Mouse (Mus musculus): ENCODE data around the gene Ssr2. TPM values are rescaled to one million over a fixed set of nuclear protein-coding genes. Genes with fewer than 3 reads are reported as not detected.

Gene Ssr2
- polyA plus RNA-seq, 1 experiment: 351 TPM

DNA sequence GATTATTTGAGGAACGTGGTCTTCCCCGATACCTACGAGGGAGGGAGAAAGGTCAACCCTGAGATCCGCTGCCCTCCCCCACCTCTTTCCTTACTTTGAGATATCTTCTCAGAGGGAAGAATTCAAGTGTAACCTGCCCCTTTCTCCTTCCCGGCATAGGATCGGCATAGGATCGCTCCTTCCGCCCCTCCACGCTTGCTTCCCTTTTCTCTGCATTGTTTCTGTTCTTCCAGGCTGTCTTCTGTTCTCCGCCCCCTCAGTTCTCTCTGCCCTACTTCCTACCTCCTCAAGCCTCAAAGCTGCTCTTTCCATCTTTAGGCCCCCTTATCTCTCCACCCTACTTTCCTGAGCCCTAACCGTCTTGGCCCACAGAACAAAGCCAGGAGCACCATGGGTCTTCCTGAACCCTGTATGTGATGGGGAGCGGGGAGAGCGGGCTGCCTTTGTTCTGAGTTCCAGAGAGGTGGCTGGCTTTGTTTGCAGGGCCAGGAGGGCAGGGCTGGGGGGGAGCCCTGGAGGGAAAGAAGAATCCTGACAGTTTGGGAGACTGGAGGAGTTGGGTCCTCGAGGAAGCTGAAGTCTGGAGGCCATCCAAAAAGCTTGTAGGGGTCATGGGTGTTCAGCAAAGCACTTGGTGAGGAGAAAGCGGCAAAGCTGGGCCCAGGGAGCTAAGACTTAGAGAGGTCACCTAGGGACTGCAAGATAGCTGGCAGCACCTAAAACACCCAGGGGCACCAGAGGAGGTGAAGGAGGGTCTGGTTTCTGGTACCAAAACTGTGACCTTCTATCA, 47.9 kb downstream of the Ssr2 start:
- peak overlapping the region; percentile 80 for H3ac ChIP-seq (ENCODE audit: control insufficient read depth, insufficient read length, low read depth)

DNA sequence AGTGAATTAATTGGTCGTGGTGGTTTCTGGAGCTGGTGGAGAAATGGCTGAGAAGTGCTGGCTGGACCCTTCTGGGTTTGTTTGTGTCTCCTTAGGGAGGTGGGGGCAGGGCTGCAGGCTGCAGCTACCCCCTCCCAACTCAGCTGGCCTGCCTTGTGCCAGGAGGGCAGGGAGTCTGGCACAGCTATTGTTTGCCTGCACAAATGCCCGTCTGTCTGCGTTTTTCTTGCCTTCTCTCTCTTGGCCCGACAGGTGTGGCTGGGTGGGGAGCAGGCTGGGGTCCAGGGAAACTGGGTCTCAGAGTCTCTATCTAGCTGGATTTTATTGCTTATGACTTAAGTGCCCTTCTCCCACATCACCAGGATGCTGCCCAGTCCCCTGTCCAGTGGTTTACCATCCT, 48.6 kb downstream of the Ssr2 start:
- H3K27me3 ChIP-seq (ENCODE audit: control insufficient read depth, insufficient read depth, insufficient read length): no peaks in the 10 kb centered on the region
- TF ChIP-seq FOSL1 (IDR thresholded peaks at IDR 0.05; ENCODE audit: insufficient read depth, low read length, poor library complexity, severe bottlenecking) (no peak), MYOD1 (IDR thresholded peaks at IDR 0.05; ENCODE audit: control insufficient read depth, insufficient read length, low read depth) (peak; percentile 51)
- H3K79me3 ChIP-seq (ENCODE audit: low read depth): peaks cover 72% of the 10 kb centered on the region
- peak overlapping the region; percentile 26 for H3ac ChIP-seq (ENCODE audit: control insufficient read depth, insufficient read length, low read depth)
- peak overlapping the region; percentile 62 for H3K4me3 ChIP-seq (ENCODE audit: insufficient read depth, poor library complexity, severe bottlenecking)
- peaks cover 17% of the 10 kb centered on the region for H3K36me3 ChIP-seq (ENCODE audit: control insufficient read depth, insufficient read depth)
- H3K79me2 ChIP-seq (ENCODE audit: control insufficient read depth, insufficient read depth): peaks cover 89% of the 10 kb centered on the region

More for the DNA sequence above, 47.9 kb downstream of the Ssr2 start:
- peaks cover 14% of the 10 kb centered on the region for H3K36me3 ChIP-seq (ENCODE audit: control insufficient read depth, insufficient read depth)
- H3K79me2 ChIP-seq (ENCODE audit: control insufficient read depth, insufficient read depth): peaks cover 83% of the 10 kb centered on the region
- H3K79me3 ChIP-seq (ENCODE audit: low read depth): peaks cover 66% of the 10 kb centered on the region
- H3K4me3 ChIP-seq (ENCODE audit: insufficient read depth, poor library complexity, severe bottlenecking): peak overlapping the region; percentile 62
- TF ChIP-seq MYOD1 (IDR thresholded peaks at IDR 0.05; ENCODE audit: control insufficient read depth, insufficient read length, low read depth) (no peak), FOSL1 (IDR thresholded peaks at IDR 0.05; ENCODE audit: insufficient read depth, low read length, poor library complexity, severe bottlenecking) (no peak), MYOG (IDR thresholded peaks at IDR 0.05; ENCODE audit: control insufficient read depth, extremely low read depth, insufficient read length) (no peak), CTCF (IDR thresholded peaks at IDR 0.05; ENCODE audit: control insufficient read depth, insufficient read depth, insufficient read length) (no peak), USF1 (IDR thresholded peaks at IDR 0.05; ENCODE audit: low read depth) (no peak), MAX (IDR thresholded peaks at IDR 0.05) (no peak), CEBPB (IDR thresholded peaks at IDR 0.05; ENCODE audit: low read depth) (no peak)
- H3K27me3 ChIP-seq (ENCODE audit: control insufficient read depth, insufficient read depth, insufficient read length): no peaks in the 10 kb centered on the region

DNA sequence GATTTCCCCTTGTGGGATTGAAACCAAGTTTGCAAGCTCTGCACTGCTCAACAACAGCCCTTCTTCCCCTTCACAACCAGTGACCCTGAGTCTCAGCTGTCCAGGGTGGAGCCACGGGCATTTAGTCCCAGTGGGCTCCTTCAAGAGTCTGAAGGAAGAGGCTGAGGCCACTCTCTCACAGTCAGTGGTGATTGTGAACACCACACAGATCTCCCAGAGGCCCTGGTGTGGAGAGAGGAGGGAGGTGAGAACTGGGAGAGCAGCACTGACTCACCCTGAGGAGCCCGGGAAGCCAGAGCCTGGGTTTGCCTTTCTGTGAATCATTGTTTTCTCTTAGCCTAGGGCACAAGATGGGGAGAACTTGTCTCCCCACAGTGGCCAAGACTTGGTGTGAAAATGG, 49.3 kb downstream of the Ssr2 start:
- Histone ChIP-seq H3K79me2 (ENCODE audit: control insufficient read depth, insufficient read depth) (peaks cover 95% of the 10 kb centered on the region), H3K4me3 (ENCODE audit: insufficient read depth, poor library complexity, severe bottlenecking) (no peak overlapping the region), H3K79me3 (ENCODE audit: low read depth) (peaks cover 75% of the 10 kb centered on the region), H3K27me3 (ENCODE audit: control insufficient read depth, insufficient read depth, insufficient read length) (no peaks in the 10 kb centered on the region), H3K36me3 (ENCODE audit: control insufficient read depth, insufficient read depth) (peaks cover 23% of the 10 kb centered on the region), H3ac (ENCODE audit: control insufficient read depth, insufficient read length, low read depth) (no peak overlapping the region)
- TF ChIP-seq MAX (IDR thresholded peaks at IDR 0.05) (peak; percentile 74), MYOG (IDR thresholded peaks at IDR 0.05; ENCODE audit: control insufficient read depth, extremely low read depth, insufficient read length) (no peak), MYOD1 (IDR thresholded peaks at IDR 0.05; ENCODE audit: control insufficient read depth, insufficient read length, low read depth) (no peak), CTCF (IDR thresholded peaks at IDR 0.05; ENCODE audit: control insufficient read depth, insufficient read depth, insufficient read length) (no peak), FOSL1 (IDR thresholded peaks at IDR 0.05; ENCODE audit: insufficient read depth, low read length, poor library complexity, severe bottlenecking) (peak; percentile 33), CEBPB (IDR thresholded peaks at IDR 0.05; ENCODE audit: low read depth) (no peak), USF1 (IDR thresholded peaks at IDR 0.05; ENCODE audit: low read depth) (no peak)

DNA sequence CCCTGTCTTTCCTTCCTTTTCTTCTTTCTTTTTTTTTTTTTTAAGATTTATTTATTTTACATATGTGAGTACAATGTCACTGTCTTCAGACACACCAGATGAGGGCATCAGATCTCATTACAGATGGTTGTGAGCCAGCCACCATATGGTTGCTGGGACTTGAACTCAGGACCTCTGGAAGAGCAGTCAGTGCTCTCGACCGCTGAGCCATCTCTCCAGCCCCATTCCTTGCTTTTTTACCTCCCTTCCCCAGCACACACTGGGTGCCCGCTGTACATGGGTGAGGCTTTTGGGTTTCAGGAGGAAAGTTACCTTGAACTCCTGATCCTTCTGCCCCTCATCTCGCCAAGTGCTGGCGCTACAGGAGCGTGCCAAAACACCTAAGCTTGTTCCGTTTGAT, 49.9 kb downstream of the Ssr2 start:
- no peak overlapping the region for H3ac ChIP-seq (ENCODE audit: control insufficient read depth, insufficient read length, low read depth)
- TF ChIP-seq MYOG (IDR thresholded peaks at IDR 0.05; ENCODE audit: control insufficient read depth, extremely low read depth, insufficient read length) (no peak), FOSL1 (IDR thresholded peaks at IDR 0.05; ENCODE audit: insufficient read depth, low read length, poor library complexity, severe bottlenecking) (no peak)
- H3K4me3 ChIP-seq (ENCODE audit: insufficient read depth, poor library complexity, severe bottlenecking): no peak overlapping the region
- peaks cover 100% of the 10 kb centered on the region for H3K79me2 ChIP-seq (ENCODE audit: control insufficient read depth, insufficient read depth)
- H3K79me3 ChIP-seq (ENCODE audit: low read depth): peaks cover 75% of the 10 kb centered on the region
- no peaks in the 10 kb centered on the region for H3K27me3 ChIP-seq (ENCODE audit: control insufficient read depth, insufficient read depth, insufficient read length)
- peaks cover 25% of the 10 kb centered on the region for H3K36me3 ChIP-seq (ENCODE audit: control insufficient read depth, insufficient read depth)

DNA sequence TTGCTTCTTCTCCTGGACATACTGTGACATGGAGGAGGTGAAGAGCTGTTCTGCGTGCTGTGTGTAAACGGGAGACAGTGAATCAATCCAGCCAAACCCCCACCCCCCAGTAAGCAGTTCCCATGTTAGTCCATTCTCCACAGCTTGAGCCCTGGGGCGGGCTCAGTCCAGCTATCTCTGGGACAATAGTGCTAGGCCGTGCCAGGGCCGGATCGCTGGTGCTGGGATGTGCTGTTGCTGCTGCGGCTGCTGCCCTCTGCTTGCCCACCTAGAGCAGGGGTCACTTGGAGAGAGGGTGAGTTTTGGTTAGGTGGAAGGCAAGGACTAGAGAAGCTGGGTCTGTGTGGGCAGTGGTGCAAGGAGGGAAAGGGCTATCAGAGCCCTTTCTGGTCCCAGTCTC, 50.6 kb downstream of the Ssr2 start:
- H3K79me2 ChIP-seq (ENCODE audit: control insufficient read depth, insufficient read depth): peaks cover 100% of the 10 kb centered on the region
- H3ac ChIP-seq (ENCODE audit: control insufficient read depth, insufficient read length, low read depth): no peak overlapping the region
- H3K36me3 ChIP-seq (ENCODE audit: control insufficient read depth, insufficient read depth): peaks cover 33% of the 10 kb centered on the region
- no peak for TF ChIP-seq CEBPB (IDR thresholded peaks at IDR 0.05; ENCODE audit: low read depth)
- no peak for TF ChIP-seq USF1 (IDR thresholded peaks at IDR 0.05; ENCODE audit: low read depth)
- no peaks in the 10 kb centered on the region for H3K27me3 ChIP-seq (ENCODE audit: control insufficient read depth, insufficient read depth, insufficient read length)
- H3K79me3 ChIP-seq (ENCODE audit: low read depth): peaks cover 75% of the 10 kb centered on the region
- no peak overlapping the region for H3K4me3 ChIP-seq (ENCODE audit: insufficient read depth, poor library complexity, severe bottlenecking)

DNA sequence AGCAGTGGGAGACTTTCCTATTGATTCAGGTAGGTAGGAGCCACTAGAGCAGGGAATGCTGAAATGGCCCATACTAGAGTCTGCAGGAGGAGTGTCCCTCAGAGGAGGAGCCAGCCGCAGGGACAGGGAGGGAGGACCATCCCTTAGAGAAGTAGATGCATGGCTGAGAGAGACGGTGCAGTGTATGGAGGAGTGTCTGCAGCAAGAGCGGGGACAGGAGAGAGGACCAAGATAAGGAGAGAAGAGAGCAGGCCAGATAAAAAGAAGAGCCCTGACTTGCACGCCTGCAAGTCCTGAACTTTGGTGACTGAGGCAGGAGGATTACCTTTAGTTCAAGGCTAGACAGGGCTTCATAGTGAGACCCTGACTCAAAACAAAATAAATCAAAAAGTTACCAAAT, 51.4 kb downstream of the Ssr2 start:
- Histone ChIP-seq H3ac (ENCODE audit: control insufficient read depth, insufficient read length, low read depth) (no peak overlapping the region), H3K36me3 (ENCODE audit: control insufficient read depth, insufficient read depth) (peaks cover 40% of the 10 kb centered on the region), H3K27me3 (ENCODE audit: control insufficient read depth, insufficient read depth, insufficient read length) (no peaks in the 10 kb centered on the region), H3K79me2 (ENCODE audit: control insufficient read depth, insufficient read depth) (peaks cover 100% of the 10 kb centered on the region), H3K79me3 (ENCODE audit: low read depth) (peaks cover 75% of the 10 kb centered on the region), H3K4me3 (ENCODE audit: insufficient read depth, poor library complexity, severe bottlenecking) (no peak overlapping the region)
- no peak for TF ChIP-seq MYOG (IDR thresholded peaks at IDR 0.05; ENCODE audit: control insufficient read depth, extremely low read depth, insufficient read length)
- no peak for TF ChIP-seq MYOD1 (IDR thresholded peaks at IDR 0.05; ENCODE audit: control insufficient read depth, insufficient read length, low read depth)
- TF ChIP-seq USF1 (IDR thresholded peaks at IDR 0.05; ENCODE audit: low read depth): no peak
- no peak for TF ChIP-seq CTCF (IDR thresholded peaks at IDR 0.05; ENCODE audit: control insufficient read depth, insufficient read depth, insufficient read length)
- TF ChIP-seq FOSL1 (IDR thresholded peaks at IDR 0.05; ENCODE audit: insufficient read depth, low read length, poor library complexity, severe bottlenecking): no peak
- TF ChIP-seq MAX (IDR thresholded peaks at IDR 0.05): no peak
